Mouse (Mus musculus) neural tube, embryonic 14.5 days (tissue): ENCODE results near the gene Anxa7. TPM values are rescaled to one million over a fixed set of nuclear protein-coding genes. Genes with fewer than 3 reads are reported as not detected.

Experiments used
- ATAC-seq: fragments of 200-750 bp; cut with Nextera tagmentation; 2 replicates; pipeline ENCODE4 v1.8.0; 2017; ENCODE audit warnings: low read depth, mild to moderate bottlenecking, moderate TSS enrichment, moderate library complexity
- H3K27ac ChIP-seq: fragments of 300-500 bp; sonication (generic); 2 replicates; pipeline ENCODE4 v1.5.1; 2014; ENCODE audit warnings: low read depth, mild to moderate bottlenecking, control low read depth, low read length, moderate library complexity, mixed read lengths
- H3K27me3 ChIP-seq: fragments of 300-500 bp; sonication (generic); 2 replicates; pipeline ENCODE4 v1.6.1; 2014; ENCODE audit warnings: low read length; ENCODE audit not compliant: control insufficient read depth, insufficient read depth
- H3K36me3 ChIP-seq: fragments of 300-500 bp; sonication (generic); 2 replicates; pipeline ENCODE4 v1.6.1; 2014; ENCODE audit warnings: low read length, mixed read lengths; ENCODE audit not compliant: control insufficient read depth, insufficient read depth
- H3K4me1 ChIP-seq: fragments of 300-500 bp; sonication (generic); 2 replicates; pipeline ENCODE4 v1.6.1; 2014; ENCODE audit warnings: low read length; ENCODE audit not compliant: control insufficient read depth, insufficient read depth
- H3K4me2 ChIP-seq: fragments of 300-500 bp; sonication (generic); 2 replicates; pipeline ENCODE4 v1.6.1; 2014; ENCODE audit warnings: mild to moderate bottlenecking, low read depth, low read length, control low read depth
- H3K4me3 ChIP-seq: fragments of 300-500 bp; sonication (generic); 2 replicates; pipeline ENCODE4 v1.5.1; 2014; ENCODE audit warnings: low read depth, low read length, control low read depth, mixed read lengths
- H3K9ac ChIP-seq: fragments of 300-500 bp; sonication (generic); replicated peaks from 2 replicates; pipeline ENCODE4 v1.6.1; 2014; ENCODE audit warnings: low read depth, mild to moderate bottlenecking, control low read depth, low read length, mixed read lengths
- H3K9me3 ChIP-seq: fragments of 300-500 bp; sonication (generic); 2 replicates; pipeline ENCODE4 v1.6.1; 2016; ENCODE audit warnings: low read length; ENCODE audit not compliant: control insufficient read depth
- WGBS: fragments of 180-500 bp; shearing (Covaris S2); extraction: QIAGEN DNeasy Blood & Tissue Kit; methylation state at CpG from one replicate; pipeline ENCODE4 v1.1.7; 2014; 5-methylcytosine and 5-hydroxymethylcytosine counted together
- polyA plus RNA-seq: library from polyadenylated mRNA; unstranded; fragments of >200 nt; fragmentation: Nextera tagmentation; extraction: Ambion mirVana; gene quantifications from 2 replicates; pipeline ENCODE4 v1.2.1, GENCODE M21; 2014

The Anxa7 gene
- polyA plus RNA-seq: 14.5 and 18.4 TPM in 2 replicates

GRCm38 (mm10) chr14:20479291-20480194 lies at the start of gene Anxa7:
Anxa7 (minus strand) TSS chr14:20480133.
- Histone ChIP-seq H3K4me3 (peak within 1 kb of the TSS; percentile 62), H3K27me3 (no peaks in the 10 kb centered on the region), H3K4me2 (peak within 1 kb of the TSS; percentile 91), H3K9me3 (no peaks in the 10 kb centered on the region), H3K27ac (no peak within 1 kb of the TSS), H3K4me1 (no peaks in the 10 kb centered on the region), H3K9ac (peak within 1 kb of the TSS; percentile 53), H3K36me3 (no peaks in the 10 kb centered on the region)
- peak; percentile 86 for ATAC-seq
- 1% methylated on average over 48 of the region's 48 CpGs for WGBS

DNA sequence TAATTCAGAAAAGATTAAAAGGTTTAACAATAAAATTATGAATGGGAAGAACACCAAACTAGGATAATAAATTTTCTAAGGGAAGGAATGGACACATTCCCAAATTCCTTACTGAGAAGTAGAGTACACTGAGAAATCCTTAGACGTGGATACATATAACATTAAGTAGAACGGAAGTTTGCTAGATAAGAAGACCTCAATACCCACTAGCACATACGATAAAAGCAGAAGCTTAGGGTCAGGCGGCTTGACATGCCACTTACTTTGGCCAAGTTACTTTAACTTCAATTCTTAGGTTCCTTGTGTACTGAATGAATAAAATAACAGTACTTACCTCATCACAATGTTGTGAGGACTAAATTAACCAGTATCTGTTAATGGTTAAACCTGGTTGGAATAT lies 49.7 kb upstream of the Anxa7 start:
- H3K36me3 ChIP-seq: no peaks in the 10 kb centered on the region
- H3K9me3 ChIP-seq: no peaks in the 10 kb centered on the region
- WGBS: 93% methylated on average over 4 of the region's 4 CpGs
- H3K4me1 ChIP-seq: no peaks in the 10 kb centered on the region
- no peak overlapping the region for H3K4me3 ChIP-seq
- no peak overlapping the region for H3K27ac ChIP-seq
- no peak for ATAC-seq
- H3K4me2 ChIP-seq: no peak overlapping the region
- H3K9ac ChIP-seq: no peak overlapping the region
- no peaks in the 10 kb centered on the region for H3K27me3 ChIP-seq

DNA sequence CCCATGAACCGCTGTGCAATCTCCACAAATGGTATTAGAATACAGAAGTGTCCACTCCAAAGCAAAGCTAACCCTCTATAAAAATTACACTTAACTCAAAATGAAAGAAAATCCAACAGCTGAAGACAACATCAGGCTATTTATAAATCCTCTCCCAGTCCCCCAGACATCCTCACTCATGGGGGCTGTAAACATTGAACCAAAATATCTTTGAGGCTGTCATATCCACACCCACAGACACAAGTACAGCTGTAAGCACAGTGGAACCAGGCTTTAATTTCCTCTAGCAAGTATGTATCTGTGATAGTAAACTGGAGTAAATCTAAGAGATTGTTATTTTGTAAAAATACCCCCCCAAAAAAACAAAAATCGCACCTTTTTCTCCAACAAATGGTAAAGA lies 40.2 kb upstream of the Anxa7 start:
- H3K9ac ChIP-seq: no peak overlapping the region
- no peaks in the 10 kb centered on the region for H3K4me1 ChIP-seq
- ATAC-seq: no peak
- 92% methylated on average over 2 of the region's 2 CpGs for WGBS
- H3K9me3 ChIP-seq: no peaks in the 10 kb centered on the region
- no peaks in the 10 kb centered on the region for H3K27me3 ChIP-seq
- no peak overlapping the region for H3K4me2 ChIP-seq
- no peak overlapping the region for H3K27ac ChIP-seq
- H3K4me3 ChIP-seq: no peak overlapping the region
- peaks cover 10% of the 10 kb centered on the region for H3K36me3 ChIP-seq

GRCm38 (mm10) chr14:20508424-20508823 lies 28.5 kb upstream of the Anxa7 start:
- 67% methylated on average over 2 of the region's 2 CpGs for WGBS
- Histone ChIP-seq H3K9me3 (no peaks in the 10 kb centered on the region), H3K4me3 (no peak overlapping the region), H3K36me3 (peaks cover 9% of the 10 kb centered on the region), H3K9ac (no peak overlapping the region), H3K27me3 (no peaks in the 10 kb centered on the region), H3K4me2 (no peak overlapping the region), H3K27ac (no peak overlapping the region), H3K4me1 (no peaks in the 10 kb centered on the region)
- no peak for ATAC-seq

GRCm38 (mm10) chr14:20502966-20503365 lies 23.0 kb upstream of the Anxa7 start:
- ATAC-seq: no peak
- H3K27ac ChIP-seq: no peak overlapping the region
- WGBS: 98% methylated on average over 10 of the region's 10 CpGs

DNA sequence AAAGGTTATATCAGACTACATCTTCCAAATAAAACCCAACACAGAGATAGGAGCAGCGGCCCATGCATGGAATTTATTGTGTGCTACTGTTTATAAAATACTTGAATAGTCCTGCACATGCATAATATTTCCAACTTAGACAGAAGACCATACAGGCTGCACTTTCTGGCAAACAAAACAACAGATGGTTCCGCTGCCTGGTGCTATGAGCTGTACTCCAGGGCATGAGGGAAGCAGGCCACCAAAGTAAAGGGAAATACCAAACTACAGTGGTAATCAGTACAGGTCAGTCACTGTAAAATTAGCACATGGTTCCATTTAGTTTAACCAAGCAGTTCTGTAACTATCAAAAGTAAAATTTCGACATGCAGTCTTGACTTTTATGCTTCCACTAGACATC lies 20.0 kb upstream of the Anxa7 start:
- Histone ChIP-seq H3K4me1 (no peaks in the 10 kb centered on the region), H3K9ac (no peak overlapping the region), H3K27me3 (no peaks in the 10 kb centered on the region), H3K9me3 (no peaks in the 10 kb centered on the region), H3K27ac (no peak overlapping the region), H3K36me3 (peaks cover 21% of the 10 kb centered on the region), H3K4me2 (no peak overlapping the region), H3K4me3 (no peak overlapping the region)
- no peak for ATAC-seq
- WGBS: 94% methylated on average over 3 of the region's 3 CpGs

More at GRCm38 (mm10) chr14:20502966-20503365, 23.0 kb upstream of the Anxa7 start:
- H3K36me3 ChIP-seq: peaks cover 14% of the 10 kb centered on the region
- no peaks in the 10 kb centered on the region for H3K4me1 ChIP-seq
- no peak overlapping the region for H3K9ac ChIP-seq
- H3K9me3 ChIP-seq: no peaks in the 10 kb centered on the region
- H3K4me2 ChIP-seq: no peak overlapping the region
- H3K27me3 ChIP-seq: no peaks in the 10 kb centered on the region
- no peak overlapping the region for H3K4me3 ChIP-seq

DNA sequence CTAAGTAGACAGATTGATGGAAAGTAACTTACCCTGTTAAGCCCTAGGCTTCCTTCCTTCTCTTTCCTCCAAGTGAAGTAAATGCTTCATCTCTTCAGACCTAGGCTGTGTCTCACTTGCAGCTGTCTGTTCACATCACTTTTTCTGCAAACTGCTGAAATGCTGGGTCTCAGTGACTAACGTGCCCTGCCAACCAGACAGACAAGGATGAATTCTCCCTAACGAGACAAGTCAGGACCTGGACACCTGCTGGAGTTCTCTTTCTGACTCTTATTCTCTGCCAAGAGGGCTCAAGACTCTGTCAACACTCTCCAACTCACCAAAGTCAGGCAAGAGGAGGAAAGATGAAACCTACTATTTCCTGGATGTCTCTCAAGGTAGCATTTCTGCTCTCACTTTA lies 16.7 kb upstream of the Anxa7 start, which contains the start of gene Mss51:
Gene Mss51, minus strand, starts transcription at position 299 of the 400 bp plus-strand sequence.
- Histone ChIP-seq H3K27ac (no peak within 1 kb of the TSS), H3K9me3 (no peaks in the 10 kb centered on the region), H3K9ac (no peak within 1 kb of the TSS), H3K4me1 (no peaks in the 10 kb centered on the region), H3K4me2 (no peak within 1 kb of the TSS), H3K4me3 (no peak within 1 kb of the TSS), H3K36me3 (peaks cover 24% of the 10 kb centered on the region), H3K27me3 (no peaks in the 10 kb centered on the region)
- WGBS: 87% methylated on average over 2 of the region's 2 CpGs
- no peak for ATAC-seq

- 97% methylated on average over 5 of the region's 5 CpGs for WGBS
- H3K36me3 ChIP-seq: no peaks in the 10 kb centered on the region; the same call in 1 of the 2 replicates
- H3K9me3 ChIP-seq: no peaks in the 10 kb centered on the region
- no peak overlapping the region for H3K4me3 ChIP-seq
- ATAC-seq: no peak
- no peaks in the 10 kb centered on the region for H3K27me3 ChIP-seq
- H3K27ac ChIP-seq: no peak overlapping the region
- H3K9ac ChIP-seq: no peak overlapping the region
- no peaks in the 10 kb centered on the region for H3K4me1 ChIP-seq
- no peak overlapping the region for H3K4me2 ChIP-seq
Measured at GRCm38 (mm10) chr14:20486031-20486430, 6.1 kb upstream of the Anxa7 start.

- no peak overlapping the region for H3K4me2 ChIP-seq
- H3K4me1 ChIP-seq: no peaks in the 10 kb centered on the region
- WGBS: 93% methylated on average over 7 of the region's 7 CpGs
- H3K36me3 ChIP-seq: no peaks in the 10 kb centered on the region
- no peak overlapping the region for H3K27ac ChIP-seq
- no peak overlapping the region for H3K9ac ChIP-seq
- H3K9me3 ChIP-seq: no peaks in the 10 kb centered on the region
- no peaks in the 10 kb centered on the region for H3K27me3 ChIP-seq
- no peak for ATAC-seq
- H3K4me3 ChIP-seq: no peak overlapping the region
Measured at GRCm38 (mm10) chr14:20482051-20482751, 2.3 kb upstream of the Anxa7 start.
